Mouse (Mus musculus): ENCODE data around the gene Epb41l2. TPM values are rescaled to one million over a fixed set of nuclear protein-coding genes. Genes with fewer than 3 reads are reported as not detected.
A peak's percentile ranks its signal among the peaks of the same experiment; 100 is the strongest.

Gene Epb41l2
- polyA plus RNA-seq, 1 experiment, result 37.9 TPM

- no peaks in the 10 kb centered on the region for H3K27me3 ChIP-seq (ENCODE audit: control insufficient read depth, insufficient read depth, insufficient read length)
- no peak overlapping the region for H3K4me3 ChIP-seq (ENCODE audit: insufficient read depth, poor library complexity, severe bottlenecking)
- no peaks in the 10 kb centered on the region for H3K36me3 ChIP-seq (ENCODE audit: control insufficient read depth, insufficient read depth)
- peaks cover 90% of the 10 kb centered on the region for H3K79me2 ChIP-seq (ENCODE audit: control insufficient read depth, insufficient read depth)
- H3ac ChIP-seq (ENCODE audit: control insufficient read depth, insufficient read length, low read depth), result no peak overlapping the region
- no peak for TF ChIP-seq USF1 (IDR thresholded peaks at IDR 0.05; ENCODE audit: low read depth)
- TF ChIP-seq CTCF (IDR thresholded peaks at IDR 0.05; ENCODE audit: control insufficient read depth, insufficient read depth, insufficient read length), result no peak
- TF ChIP-seq MYOD1 (IDR thresholded peaks at IDR 0.05; ENCODE audit: control insufficient read depth, insufficient read length, low read depth), result no peak
- no peak for TF ChIP-seq FOSL1 (IDR thresholded peaks at IDR 0.05; ENCODE audit: insufficient read depth, low read length, poor library complexity, severe bottlenecking)
- no peak for TF ChIP-seq MYOG (IDR thresholded peaks at IDR 0.05; ENCODE audit: control insufficient read depth, extremely low read depth, insufficient read length)
- no peak for TF ChIP-seq MAX (IDR thresholded peaks at IDR 0.05)
- TF ChIP-seq CEBPB (IDR thresholded peaks at IDR 0.05; ENCODE audit: low read depth), result no peak
- H3K79me3 ChIP-seq (ENCODE audit: low read depth), result peaks cover 59% of the 10 kb centered on the region
Observed at GRCm38 (mm10) chr10:25429346-25429745, 69.7 kb downstream of the Epb41l2 start.

- Histone ChIP-seq H3ac (ENCODE audit: control insufficient read depth, insufficient read length, low read depth) (peak overlapping the region; percentile 7), H3K79me2 (ENCODE audit: control insufficient read depth, insufficient read depth) (peaks cover 99% of the 10 kb centered on the region), H3K27me3 (ENCODE audit: control insufficient read depth, insufficient read depth, insufficient read length) (no peaks in the 10 kb centered on the region), H3K36me3 (ENCODE audit: control insufficient read depth, insufficient read depth) (no peaks in the 10 kb centered on the region), H3K79me3 (ENCODE audit: low read depth) (peaks cover 71% of the 10 kb centered on the region), H3K4me3 (ENCODE audit: insufficient read depth, poor library complexity, severe bottlenecking) (no peak overlapping the region)
- TF ChIP-seq MYOD1 (IDR thresholded peaks at IDR 0.05; ENCODE audit: control insufficient read depth, insufficient read length, low read depth), result no peak
- no peak for TF ChIP-seq MYOG (IDR thresholded peaks at IDR 0.05; ENCODE audit: control insufficient read depth, extremely low read depth, insufficient read length)
- TF ChIP-seq MAX (IDR thresholded peaks at IDR 0.05), result no peak
- TF ChIP-seq CEBPB (IDR thresholded peaks at IDR 0.05; ENCODE audit: low read depth), result no peak
- TF ChIP-seq CTCF (IDR thresholded peaks at IDR 0.05; ENCODE audit: control insufficient read depth, insufficient read depth, insufficient read length), result no peak
- TF ChIP-seq FOSL1 (IDR thresholded peaks at IDR 0.05; ENCODE audit: insufficient read depth, low read length, poor library complexity, severe bottlenecking), result no peak
- TF ChIP-seq USF1 (IDR thresholded peaks at IDR 0.05; ENCODE audit: low read depth), result no peak
Observed at GRCm38 (mm10) chr10:25430862-25431261, 71.3 kb downstream of the Epb41l2 start.

- TF ChIP-seq CTCF (IDR thresholded peaks at IDR 0.05; ENCODE audit: control insufficient read depth, insufficient read depth, insufficient read length) (no peak), CEBPB (IDR thresholded peaks at IDR 0.05; ENCODE audit: low read depth) (no peak), MYOD1 (IDR thresholded peaks at IDR 0.05; ENCODE audit: control insufficient read depth, insufficient read length, low read depth) (no peak), USF1 (IDR thresholded peaks at IDR 0.05; ENCODE audit: low read depth) (no peak), FOSL1 (IDR thresholded peaks at IDR 0.05; ENCODE audit: insufficient read depth, low read length, poor library complexity, severe bottlenecking) (no peak), MYOG (IDR thresholded peaks at IDR 0.05; ENCODE audit: control insufficient read depth, extremely low read depth, insufficient read length) (no peak), MAX (IDR thresholded peaks at IDR 0.05) (no peak)
- Histone ChIP-seq H3K27me3 (ENCODE audit: control insufficient read depth, insufficient read depth, insufficient read length) (no peaks in the 10 kb centered on the region), H3K36me3 (ENCODE audit: control insufficient read depth, insufficient read depth) (peaks cover 3% of the 10 kb centered on the region), H3ac (ENCODE audit: control insufficient read depth, insufficient read length, low read depth) (no peak overlapping the region), H3K79me3 (ENCODE audit: low read depth) (peaks cover 73% of the 10 kb centered on the region), H3K79me2 (ENCODE audit: control insufficient read depth, insufficient read depth) (peaks cover 99% of the 10 kb centered on the region), H3K4me3 (ENCODE audit: insufficient read depth, poor library complexity, severe bottlenecking) (no peak overlapping the region)
Observed at GRCm38 (mm10) chr10:25432351-25432750, 72.8 kb downstream of the Epb41l2 start.

- TF ChIP-seq CEBPB (IDR thresholded peaks at IDR 0.05; ENCODE audit: low read depth), result no peak
- no peak for TF ChIP-seq MYOD1 (IDR thresholded peaks at IDR 0.05; ENCODE audit: control insufficient read depth, insufficient read length, low read depth)
- no peak for TF ChIP-seq MYOG (IDR thresholded peaks at IDR 0.05; ENCODE audit: control insufficient read depth, extremely low read depth, insufficient read length)
- no peak for TF ChIP-seq CTCF (IDR thresholded peaks at IDR 0.05; ENCODE audit: control insufficient read depth, insufficient read depth, insufficient read length)
- TF ChIP-seq FOSL1 (IDR thresholded peaks at IDR 0.05; ENCODE audit: insufficient read depth, low read length, poor library complexity, severe bottlenecking), result peak; percentile 40
- peak; percentile 78 for TF ChIP-seq MAX (IDR thresholded peaks at IDR 0.05)
- TF ChIP-seq USF1 (IDR thresholded peaks at IDR 0.05; ENCODE audit: low read depth), result no peak
- H3ac ChIP-seq (ENCODE audit: control insufficient read depth, insufficient read length, low read depth), result no peak overlapping the region
- H3K36me3 ChIP-seq (ENCODE audit: control insufficient read depth, insufficient read depth), result peaks cover 3% of the 10 kb centered on the region
- H3K27me3 ChIP-seq (ENCODE audit: control insufficient read depth, insufficient read depth, insufficient read length), result no peaks in the 10 kb centered on the region
- H3K79me2 ChIP-seq (ENCODE audit: control insufficient read depth, insufficient read depth), result peaks cover 99% of the 10 kb centered on the region
- no peak overlapping the region for H3K4me3 ChIP-seq (ENCODE audit: insufficient read depth, poor library complexity, severe bottlenecking)
- peaks cover 69% of the 10 kb centered on the region for H3K79me3 ChIP-seq (ENCODE audit: low read depth)
Observed at GRCm38 (mm10) chr10:25432938-25433337, 73.3 kb downstream of the Epb41l2 start.

GRCm38 (mm10) chr10:25433524-25433923 is 73.9 kb downstream of the Epb41l2 start:
- H3K27me3 ChIP-seq (ENCODE audit: control insufficient read depth, insufficient read depth, insufficient read length), result no peaks in the 10 kb centered on the region
- H3K79me2 ChIP-seq (ENCODE audit: control insufficient read depth, insufficient read depth), result peaks cover 99% of the 10 kb centered on the region
- peak; percentile 43 for TF ChIP-seq MAX (IDR thresholded peaks at IDR 0.05)
- peak; percentile 7 for TF ChIP-seq FOSL1 (IDR thresholded peaks at IDR 0.05; ENCODE audit: insufficient read depth, low read length, poor library complexity, severe bottlenecking)
- TF ChIP-seq MYOD1 (IDR thresholded peaks at IDR 0.05; ENCODE audit: control insufficient read depth, insufficient read length, low read depth), result peak; percentile 67
- no peak for TF ChIP-seq MYOG (IDR thresholded peaks at IDR 0.05; ENCODE audit: control insufficient read depth, extremely low read depth, insufficient read length)
- no peak for TF ChIP-seq USF1 (IDR thresholded peaks at IDR 0.05; ENCODE audit: low read depth)
- no peak for TF ChIP-seq CEBPB (IDR thresholded peaks at IDR 0.05; ENCODE audit: low read depth)
- H3K79me3 ChIP-seq (ENCODE audit: low read depth), result peaks cover 69% of the 10 kb centered on the region
- H3ac ChIP-seq (ENCODE audit: control insufficient read depth, insufficient read length, low read depth), result no peak overlapping the region
- peaks cover 3% of the 10 kb centered on the region for H3K36me3 ChIP-seq (ENCODE audit: control insufficient read depth, insufficient read depth)
- H3K4me3 ChIP-seq (ENCODE audit: insufficient read depth, poor library complexity, severe bottlenecking), result no peak overlapping the region

Measured in C2C12 (cell line).